Mouse (Mus musculus) stomach, postnatal 0 days (tissue): ENCODE results near the gene Necab3.

Experiments
- CTCF ChIP-seq: IDR thresholded peaks from 2 replicates; pipeline ENCODE4 v1.5.1; 2016; ENCODE audit warnings: antibody characterized with exemption, low read depth, mild to moderate bottlenecking, moderate library complexity
- EP300 ChIP-seq: optimal IDR thresholded peaks from 2 replicates; pipeline ENCODE3; 2016; ENCODE audit warnings: antibody characterized with exemption

DNA sequence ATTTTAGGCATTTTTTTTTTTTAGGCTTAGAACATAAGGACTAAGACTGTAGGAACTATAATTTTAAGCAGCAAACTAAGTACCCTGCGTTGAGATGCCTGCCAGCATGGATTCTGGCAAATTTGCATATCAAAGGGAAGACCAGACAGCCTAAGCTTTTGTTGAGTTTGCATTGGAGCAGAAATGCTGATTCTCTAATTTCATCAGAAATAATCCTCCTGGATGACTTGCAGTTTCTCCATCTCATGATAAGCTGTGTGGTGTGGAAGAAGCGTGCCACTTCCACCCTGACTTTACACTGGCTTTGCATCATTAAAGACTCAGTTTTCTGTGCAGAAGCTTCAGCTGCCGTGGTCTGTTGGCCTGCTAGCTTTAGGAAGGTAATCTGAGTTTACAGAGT, 25.8 kb downstream of the Necab3 start:
- TF ChIP-seq CTCF, result no peak
- TF ChIP-seq EP300, result no peak
